Mouse (Mus musculus): ENCODE results near the gene Alppl2. TPM values are rescaled to one million over a fixed set of nuclear protein-coding genes. Genes with fewer than 3 reads are reported as not detected.

Gene Alppl2
- polyA plus RNA-seq, 3 experiments from 2014 or later = not detected

GRCm38 (mm10) chr1:87050072-87050471 is 39.7 kb downstream of the Alppl2 start:
- no peak for ATAC-seq

- peak; percentile 43 for ATAC-seq
Observed at GRCm38 (mm10) chr1:87041814-87042438, 47.8 kb downstream of the Alppl2 start.

GRCm38 (mm10) chr1:87041119-87041518 is 48.6 kb downstream of the Alppl2 start:
- no peak for ATAC-seq

GRCm38 (mm10) chr1:87038477-87039070 is 51.2 kb downstream of the Alppl2 start:
- ATAC-seq = no peak

Other genes starting within 250 kb of the Alppl2 start
- not detected for gene Alpi, start 11.7 kb upstream of the Alppl2 start, polyA plus RNA-seq (2017; shearing (Covaris generic))
- gene Akp3, start 35.0 kb upstream of the Alppl2 start, polyA plus RNA-seq (2017; shearing (Covaris generic)) = not detected
- gene Ecel1, start 66.6 kb upstream of the Alppl2 start, polyA plus RNA-seq (2017; shearing (Covaris generic)) = under 1 TPM in 2 of 3 experiments, not detected in 1; 0.77 to 0.88 TPM
- not detected for gene Prss56, start 93.4 kb upstream of the Alppl2 start, polyA plus RNA-seq (2017; shearing (Covaris generic))
- gene Chrnd, start 100.7 kb upstream of the Alppl2 start, polyA plus RNA-seq (2017; shearing (Covaris generic)) = not detected
- gene Chrng, start 114.7 kb upstream of the Alppl2 start, polyA plus RNA-seq (2017; shearing (Covaris generic)) = under 1 TPM in 1 of 3 experiments, not detected in 2; 0.39 TPM
- 100 to 1,000 TPM in 2 of 3 experiments, 10 to 100 TPM in 1; 95.8 to 185 (median 116) TPM for gene Eif4e2, start 124.0 kb upstream of the Alppl2 start, polyA plus RNA-seq (2017; shearing (Covaris generic))
- gene Efhd1, start 174.4 kb upstream of the Alppl2 start, polyA plus RNA-seq (2017; shearing (Covaris generic)) = not detected
- gene Gigyf2, start 237.1 kb upstream of the Alppl2 start, polyA plus RNA-seq (2017; shearing (Covaris generic)) = 10 to 100 TPM; 44.7 to 78.2 (median 51.4) TPM

All from inflammation-experienced regulatory T-cells, adult 6 months (primary cell).